Mouse (Mus musculus) limb, embryonic 10.5 days (tissue): ENCODE measurements around the gene 1700069L16Rik. TPM values are rescaled to one million over a fixed set of nuclear protein-coding genes. Genes with fewer than 3 reads are reported as not detected.

Experiments
- DNase-seq: peaks from one replicate; pipeline ENCODE4 v3.0.0-alpha.2; 2017; ENCODE audit warnings: low spot score
- H3K27ac ChIP-seq: fragments of 300-500 bp; sonication (generic); 2 replicates; pipeline ENCODE4 v1.5.1; 2016; ENCODE audit warnings: mild to moderate bottlenecking
- H3K27me3 ChIP-seq: fragments of 300-500 bp; sonication (generic); 2 replicates; pipeline ENCODE4 v1.6.1; 2016; ENCODE audit warnings: low read depth, mild to moderate bottlenecking; ENCODE audit not compliant: poor library complexity, severe bottlenecking
- H3K36me3 ChIP-seq: fragments of 300-500 bp; sonication (generic); 2 replicates; pipeline ENCODE4 v1.6.1; 2016; ENCODE audit warnings: mild to moderate bottlenecking, moderate library complexity
- H3K4me1 ChIP-seq: fragments of 300-500 bp; sonication (generic); 2 replicates; pipeline ENCODE4 v1.6.1; 2016
- H3K4me3 ChIP-seq: fragments of 300-500 bp; sonication (generic); 2 replicates; pipeline ENCODE4 v1.5.1; 2016; ENCODE audit warnings: mild to moderate bottlenecking, moderate library complexity
- H3K9me3 ChIP-seq: fragments of 300-500 bp; sonication (generic); replicated peaks from 2 replicates; pipeline ENCODE4 v1.6.1; 2016; ENCODE audit warnings: mild to moderate bottlenecking
- WGBS: fragments of 180-500 bp; shearing (Covaris S2); methylation state at CpG from one replicate; pipeline ENCODE4 v1.1.7; 2016; 5-methylcytosine and 5-hydroxymethylcytosine counted together
- polyA plus RNA-seq: library from polyadenylated mRNA; unstranded; fragments of >200 nt; fragmentation: Nextera tagmentation; extraction: Ambion mirVana; gene quantifications from 2 replicates; pipeline ENCODE4 v1.2.1, GENCODE M21; 2016

The 1700069L16Rik gene
- polyA plus RNA-seq, 1 experiment from 2014 or later: not detected

GRCm38 (mm10) chr5:113748556-113749331 is 24.2 kb upstream of the 1700069L16Rik start:
- no peak overlapping the region for H3K27ac ChIP-seq
- H3K36me3 ChIP-seq: peaks cover 100% of the 10 kb centered on the region
- no peak overlapping the region for H3K4me3 ChIP-seq
- no peaks in the 10 kb centered on the region for H3K27me3 ChIP-seq
- no peak for DNase-seq
- H3K4me1 ChIP-seq: no peaks in the 10 kb centered on the region
- WGBS: 95% methylated on average over 13 of the region's 13 CpGs
- no peaks in the 10 kb centered on the region for H3K9me3 ChIP-seq

- DNase-seq: no peak
- H3K27me3 ChIP-seq: no peaks in the 10 kb centered on the region
- H3K4me3 ChIP-seq: no peak overlapping the region
- no peak overlapping the region for H3K27ac ChIP-seq
- WGBS: 97% methylated on average over 5 of the region's 5 CpGs
- no peaks in the 10 kb centered on the region for H3K9me3 ChIP-seq
- peaks cover 100% of the 10 kb centered on the region for H3K36me3 ChIP-seq
- H3K4me1 ChIP-seq: no peaks in the 10 kb centered on the region
Measured at GRCm38 (mm10) chr5:113747629-113748028, 23.1 kb upstream of the 1700069L16Rik start.

GRCm38 (mm10) chr5:113737607-113738237 is 13.2 kb upstream of the 1700069L16Rik start:
- 92% methylated on average over 11 of the region's 11 CpGs for WGBS

GRCm38 (mm10) chr5:113736522-113737164 is 12.1 kb upstream of the 1700069L16Rik start:
- 47% methylated on average over 15 of the region's 15 CpGs for WGBS
- Histone ChIP-seq H3K4me1 (peaks cover 30% of the 10 kb centered on the region), H3K27ac (peak overlapping the region; percentile 96), H3K36me3 (peaks cover 41% of the 10 kb centered on the region), H3K27me3 (no peaks in the 10 kb centered on the region), H3K9me3 (no peaks in the 10 kb centered on the region), H3K4me3 (peak overlapping the region; percentile 75)
- DNase-seq: no peak

More at GRCm38 (mm10) chr5:113737607-113738237, 13.2 kb upstream of the 1700069L16Rik start:
- Histone ChIP-seq H3K27ac (no peak overlapping the region), H3K9me3 (no peaks in the 10 kb centered on the region), H3K36me3 (peaks cover 52% of the 10 kb centered on the region), H3K4me1 (peaks cover 26% of the 10 kb centered on the region), H3K27me3 (no peaks in the 10 kb centered on the region), H3K4me3 (no peak overlapping the region)
- DNase-seq: no peak

GRCm38 (mm10) chr5:113736113-113736502 is 11.5 kb upstream of the 1700069L16Rik start:
- WGBS: 9% methylated on average over 10 of the region's 10 CpGs
- no peaks in the 10 kb centered on the region for H3K27me3 ChIP-seq
- no peaks in the 10 kb centered on the region for H3K9me3 ChIP-seq
- H3K4me1 ChIP-seq: peaks cover 30% of the 10 kb centered on the region
- peak overlapping the region; percentile 75 for H3K4me3 ChIP-seq
- peak overlapping the region; percentile 96 for H3K27ac ChIP-seq
- no peak for DNase-seq
- peaks cover 36% of the 10 kb centered on the region for H3K36me3 ChIP-seq

- peak; percentile 98 for DNase-seq
- peaks cover 34% of the 10 kb centered on the region for H3K4me1 ChIP-seq
- peak within 1 kb of the TSS; percentile 96 for H3K27ac ChIP-seq
- peak within 1 kb of the TSS; percentile 75 for H3K4me3 ChIP-seq
- no peaks in the 10 kb centered on the region for H3K9me3 ChIP-seq
- WGBS: 1% methylated on average over 71 of the region's 71 CpGs
- H3K27me3 ChIP-seq: no peaks in the 10 kb centered on the region
- peaks cover 30% of the 10 kb centered on the region for H3K36me3 ChIP-seq
Measured at GRCm38 (mm10) chr5:113735345-113736112, 11.0 kb upstream of the 1700069L16Rik start, which contains the start of gene Ficd. Ficd (plus strand) TSS chr5:113735803.

- no peaks in the 10 kb centered on the region for H3K27me3 ChIP-seq
- H3K4me1 ChIP-seq: peaks cover 39% of the 10 kb centered on the region
- peaks cover 24% of the 10 kb centered on the region for H3K36me3 ChIP-seq
- peak overlapping the region; percentile 75 for H3K4me3 ChIP-seq
- peak overlapping the region; percentile 96 for H3K27ac ChIP-seq
- no peak for DNase-seq
- 41% methylated on average over 7 of the region's 7 CpGs for WGBS
- no peaks in the 10 kb centered on the region for H3K9me3 ChIP-seq
Measured at GRCm38 (mm10) chr5:113735023-113735344, 10.4 kb upstream of the 1700069L16Rik start.

- H3K9me3 ChIP-seq: no peaks in the 10 kb centered on the region
- peak overlapping the region; percentile 96; the same call in 1 of the 2 replicates for H3K27ac ChIP-seq
- peaks cover 18% of the 10 kb centered on the region for H3K36me3 ChIP-seq
- DNase-seq: no peak
- peaks cover 39% of the 10 kb centered on the region for H3K4me1 ChIP-seq
- WGBS: 70% methylated on average over 5 of the region's 5 CpGs
- H3K27me3 ChIP-seq: no peaks in the 10 kb centered on the region
- no peak overlapping the region for H3K4me3 ChIP-seq
Measured at GRCm38 (mm10) chr5:113734376-113734775, 9.8 kb upstream of the 1700069L16Rik start.

GRCm38 (mm10) chr5:113732182-113732581 is 7.6 kb upstream of the 1700069L16Rik start:
- DNase-seq: peak; percentile 82
- H3K9me3 ChIP-seq: no peaks in the 10 kb centered on the region
- peaks cover 45% of the 10 kb centered on the region for H3K4me1 ChIP-seq
- 0 out of 2 replicates have a peak, but pooled peaks cover 3% of the 10 kb centered on the region for H3K27me3 ChIP-seq
- no peak overlapping the region for H3K27ac ChIP-seq
- H3K4me3 ChIP-seq: no peak overlapping the region
- no peaks in the 10 kb centered on the region for H3K36me3 ChIP-seq
- WGBS: 28% methylated on average over 6 of the region's 6 CpGs

GRCm38 (mm10) chr5:113731174-113731573 is 6.6 kb upstream of the 1700069L16Rik start:
- no peak overlapping the region for H3K4me3 ChIP-seq
- peaks cover 35% of the 10 kb centered on the region for H3K4me1 ChIP-seq
- H3K36me3 ChIP-seq: no peaks in the 10 kb centered on the region
- 89% methylated on average over 7 of the region's 7 CpGs for WGBS
- H3K27ac ChIP-seq: no peak overlapping the region
- no peaks in the 10 kb centered on the region for H3K9me3 ChIP-seq
- H3K27me3 ChIP-seq: 0 out of 2 replicates have a peak, but pooled peaks cover 5% of the 10 kb centered on the region
- no peak for DNase-seq

- Histone ChIP-seq H3K27me3 (0 out of 2 replicates have a peak, but pooled peaks cover 5% of the 10 kb centered on the region), H3K4me3 (no peak overlapping the region), H3K36me3 (no peaks in the 10 kb centered on the region), H3K27ac (0 out of 2 replicates have a peak overlapping the region, but pooled peaks have one; percentile 3), H3K4me1 (peaks cover 33% of the 10 kb centered on the region), H3K9me3 (no peaks in the 10 kb centered on the region)
- no peak for DNase-seq
- 70% methylated on average over 7 of the region's 7 CpGs for WGBS
Measured at GRCm38 (mm10) chr5:113730641-113731121, 6.1 kb upstream of the 1700069L16Rik start.

- no peak overlapping the region for H3K4me3 ChIP-seq
- 0 out of 2 replicates have a peak, but pooled peaks cover 8% of the 10 kb centered on the region for H3K27me3 ChIP-seq
- no peak overlapping the region; the same call in 1 of the 2 replicates for H3K27ac ChIP-seq
- no peaks in the 10 kb centered on the region for H3K36me3 ChIP-seq
- DNase-seq: no peak
- H3K9me3 ChIP-seq: no peaks in the 10 kb centered on the region
- WGBS: 88% methylated on average over 7 of the region's 7 CpGs
- peaks cover 33% of the 10 kb centered on the region for H3K4me1 ChIP-seq
Measured at GRCm38 (mm10) chr5:113728691-113729090, 4.1 kb upstream of the 1700069L16Rik start.
